Mouse (Mus musculus) ES-E14 (cell line): ENCODE data around the gene Irx3. TPM values are rescaled to one million over a fixed set of nuclear protein-coding genes. Genes with fewer than 3 reads are reported as not detected.

Experiments used
- DNase-seq: peaks from one replicate; pipeline ENCODE4 v3.0.0-alpha.2; 2013; ENCODE audit warnings: low read depth, low spot score
- H3K27ac ChIP-seq: 2 replicates; pipeline ENCODE4 v1.5.1; 2012; ENCODE audit warnings: low read depth, mild to moderate bottlenecking, low read length, moderate library complexity, mixed read lengths; ENCODE audit not compliant: poor library complexity, insufficient read depth, severe bottlenecking
- H3K36me3 ChIP-seq: 2 replicates; pipeline ENCODE4 v1.6.1; 2012; ENCODE audit warnings: mild to moderate bottlenecking, low read length, moderate library complexity, mixed read lengths; ENCODE audit not compliant: control insufficient read depth, poor library complexity, insufficient read depth, severe bottlenecking
- H3K4me1 ChIP-seq, 2 experiments: fragments of 150-350 bp in 1 of 2; sonication (generic) in 1 of 2; 2 replicates each; pipeline ENCODE4 v1.6.1; 2012; ENCODE audit warnings: low read length in 2 of 2, mild to moderate bottlenecking in 1 of 2, mixed read lengths in 1 of 2; ENCODE audit not compliant: control insufficient read depth in 2 of 2, insufficient read depth in 2 of 2, poor library complexity in 1 of 2
- H3K4me3 ChIP-seq, 2 experiments: fragments of 150-350 bp in 1 of 2; sonication (generic) in 1 of 2; 2 replicates each; pipeline ENCODE4 v1.5.1; 2012; ENCODE audit warnings: low read length in 2 of 2, low read depth in 1 of 2, mild to moderate bottlenecking in 1 of 2, mixed read lengths in 1 of 2; ENCODE audit not compliant: insufficient read depth in 1 of 2, poor library complexity in 1 of 2, severe bottlenecking in 1 of 2
- H3K9ac ChIP-seq: 2 replicates; pipeline ENCODE4 v1.6.1; 2012; ENCODE audit warnings: low read depth, mild to moderate bottlenecking, low read length, mixed read lengths; ENCODE audit not compliant: poor library complexity, insufficient read depth, severe bottlenecking
- H3K9me3 ChIP-seq: fragments of 150-350 bp; sonication (generic); 2 replicates; pipeline ENCODE4 v1.6.1; 2012; ENCODE audit warnings: low read depth, mild to moderate bottlenecking, low read length; ENCODE audit not compliant: control insufficient read depth, insufficient read depth
- CHD2 ChIP-seq: IDR thresholded peaks from 2 replicates; pipeline ENCODE4 v1.6.1; 2014; ENCODE audit warnings: mild to moderate bottlenecking, low read depth, low read length, inconsistent platforms
- HCFC1 ChIP-seq: IDR thresholded peaks from 2 replicates; pipeline ENCODE4 v1.6.1; 2012; ENCODE audit warnings: low read length, inconsistent platforms, borderline replicate concordance; ENCODE audit not compliant: insufficient read depth
- MAFK ChIP-seq: IDR thresholded peaks from 2 replicates; pipeline ENCODE4 v1.6.1; 2014; ENCODE audit warnings: mild to moderate bottlenecking, low read depth, low read length, inconsistent platforms; ENCODE audit not compliant: insufficient read depth
- ZC3H11A ChIP-seq: IDR thresholded peaks from 2 replicates; pipeline ENCODE4 v1.6.1; 2012; ENCODE audit warnings: low read depth, mild to moderate bottlenecking, inconsistent platforms, low read length, borderline replicate concordance
- ZNF384 ChIP-seq: IDR thresholded peaks from 2 replicates; pipeline ENCODE4 v1.6.1; 2012; ENCODE audit warnings: low read depth, low read length, inconsistent platforms
- in situ Hi-C, 2 experiments: fragments of 600-800 bp; cut with MboI; formaldehyde crosslinking; loops; one replicate each; pipeline ENCODE4 v1.15.1; 2025; ENCODE audit warnings: low sequenced_read_pairs in 2 of 2, inconsistent platforms in 1 of 2; ENCODE audit not compliant: unreplicated experiment in 2 of 2
- total RNA-seq: library from RNA; depleted of rRNA; stranded (reverse); fragments of 300-350 nt; gene quantifications from 2 replicates; pipeline ENCODE4 v1.2.3, GENCODE M21; 2012

The Irx3 gene
- total RNA-seq, 1 experiment = 0.98 TPM

DNA sequence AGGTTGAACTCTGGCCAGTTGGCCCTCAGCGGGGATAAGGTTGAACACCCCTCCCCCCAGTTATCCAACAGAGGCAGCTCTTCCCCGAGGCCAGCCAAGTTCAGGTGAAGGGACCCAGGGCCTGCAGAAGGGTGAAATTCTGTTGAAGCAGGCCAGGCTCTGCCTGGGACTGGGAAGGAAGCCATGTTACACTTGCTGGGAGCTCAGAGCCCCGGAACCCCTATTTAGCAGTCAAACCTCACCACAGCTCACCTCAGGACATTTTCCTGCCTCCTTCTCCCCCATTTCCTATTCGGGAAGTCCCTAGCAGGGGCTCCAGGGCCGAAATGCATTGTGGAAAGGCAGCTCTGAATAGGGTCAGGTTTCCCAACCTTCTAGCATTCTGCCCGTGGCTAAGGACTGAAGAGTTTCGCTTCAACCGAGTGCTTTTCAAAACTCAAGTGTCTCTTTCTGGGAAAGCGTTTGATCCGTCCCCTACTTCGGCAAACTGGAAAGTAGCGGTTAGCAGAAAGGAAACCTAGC is 4.9 kb upstream of the Irx3 start:
- no peak overlapping the region for H3K27ac ChIP-seq
- peaks cover 0 to 5% of the 10 kb centered on the region in 2 experiments; a peak in 2 of 4 replicates for H3K4me1 ChIP-seq
- no peak overlapping the region; a peak in 1 of 4 replicates for H3K4me3 ChIP-seq

GRCm38 (mm10) chr8:91806084-91806719 is 4.3 kb upstream of the Irx3 start:
- H3K4me1 ChIP-seq = peaks cover 0 to 5% of the 10 kb centered on the region in 2 experiments; a peak in 2 of 4 replicates
- no peak for DNase-seq
- no peaks in the 10 kb centered on the region for H3K9me3 ChIP-seq
- H3K27ac ChIP-seq = no peak overlapping the region
- TF ChIP-seq HCFC1 (no peak), ZC3H11A (no peak), MAFK (no peak), ZNF384 (no peak), CHD2 (no peak)
- no peak overlapping the region for H3K9ac ChIP-seq
- no peaks in the 10 kb centered on the region for H3K36me3 ChIP-seq
- H3K4me3 ChIP-seq = no peak overlapping the region; a peak in 1 of 4 replicates
- in situ Hi-C loops = loop anchor here in 1 of 2 experiments (5.0 to 10.0 kb wide), 4 partner anchors 329 to 869 kb away; partner anchors contain the start of gene Irx6

More for the DNA sequence above, 4.9 kb upstream of the Irx3 start:
- H3K9ac ChIP-seq = no peak overlapping the region
- DNase-seq = no peak
- H3K36me3 ChIP-seq = no peaks in the 10 kb centered on the region
- no peaks in the 10 kb centered on the region for H3K9me3 ChIP-seq
- TF ChIP-seq CHD2 (no peak), ZNF384 (no peak), MAFK (no peak), ZC3H11A (no peak), HCFC1 (no peak)
- in situ Hi-C loops = loop anchor here in 1 of 2 experiments (5.0 to 10.0 kb wide), 4 partner anchors 328 to 868 kb away; partner anchors contain the start of gene Irx6

GRCm38 (mm10) chr8:91805254-91805671 is 3.4 kb upstream of the Irx3 start:
- in situ Hi-C loops = loop anchor here in 1 of 2 experiments (5.0 to 10.0 kb wide), 4 partner anchors 330 to 870 kb away; partner anchors contain the start of gene Irx6
- H3K36me3 ChIP-seq = no peaks in the 10 kb centered on the region
- H3K9ac ChIP-seq = no peak overlapping the region
- H3K9me3 ChIP-seq = no peaks in the 10 kb centered on the region
- H3K4me1 ChIP-seq = peaks cover 0 to 9% of the 10 kb centered on the region in 2 experiments; a peak in 2 of 4 replicates
- DNase-seq = no peak
- no peak overlapping the region for H3K4me3 ChIP-seq
- TF ChIP-seq CHD2 (no peak), HCFC1 (no peak), ZNF384 (no peak), ZC3H11A (no peak), MAFK (no peak)
- H3K27ac ChIP-seq = no peak overlapping the region

- Histone ChIP-seq H3K9ac (no peak overlapping the region), H3K36me3 (no peaks in the 10 kb centered on the region)
Measured at GRCm38 (mm10) chr8:91804403-91805253, 2.8 kb upstream of the Irx3 start.

More at GRCm38 (mm10) chr8:91804403-91805253, 2.8 kb upstream of the Irx3 start:
- DNase-seq = no peak
- in situ Hi-C loops = loop anchor here (5.0 to 10.0 kb wide), 5 partner anchors 330 to 870 kb away; partner anchors contain the start of gene Irx6 (in 1 of the 2)
- peaks cover 0 to 10% of the 10 kb centered on the region in 2 experiments; a peak in 2 of 4 replicates for H3K4me1 ChIP-seq
- no peak for TF ChIP-seq HCFC1
- TF ChIP-seq MAFK = no peak
- no peak for TF ChIP-seq ZC3H11A
- no peak for TF ChIP-seq ZNF384
- no peak for TF ChIP-seq CHD2
- H3K9me3 ChIP-seq = no peaks in the 10 kb centered on the region
- H3K27ac ChIP-seq = no peak overlapping the region
- peak overlapping the region; percentile 24 to 49; a peak in 3 of 4 replicates for H3K4me3 ChIP-seq
